Mouse (Mus musculus) left cerebral cortex, postnatal 14 days (tissue): ENCODE measurements at regions not wholly inside any gene's neighbourhood (a gene's known extent, or its start where the extent isn't known, plus 50 kb on each side); places are given as distances from the start of the nearest gene placed in this dataset.
A peak's percentile ranks its signal among the peaks of the same experiment; 100 is the strongest.

ENCODE experiments used
- DNase-seq, 2 experiments: peaks; one replicate each; pipeline ENCODE4 v3.0.0; 2021 to 2022; ENCODE audit warnings: low spot score in 2 of 2, mixed read lengths in 1 of 2
- intact Hi-C: fragments of 180-260 bp; cut with DNase I; formaldehyde crosslinking; loops from one replicate; pipeline ENCODE4 v1.15.1; 2025

- intact Hi-C loops, result no loop called here
- no peak for DNase-seq
These were observed 151.3 kb downstream of the Chic2 start for GRCm38 (mm10) chr5:74893276-74893675.

GRCm38 (mm10) chr5:74891541-74891940 is 153.0 kb downstream of the Chic2 start:
- intact Hi-C loops, result no loop called here
- DNase-seq, result no peak

- intact Hi-C loops, result no loop called here
- no peak for DNase-seq
These were observed 155.6 kb downstream of the Chic2 start for GRCm38 (mm10) chr5:74888934-74889333.

GRCm38 (mm10) chr5:74885958-74886357 is 158.6 kb downstream of the Chic2 start:
- DNase-seq, result no peak
- intact Hi-C loops, result no loop called here

GRCm38 (mm10) chr5:74882563-74882962 is 162.0 kb downstream of the Chic2 start:
- no peak for DNase-seq
- intact Hi-C loops, result no loop called here

- DNase-seq, result no peak
- intact Hi-C loops, result no loop called here
These were observed 163.8 kb downstream of the Chic2 start for GRCm38 (mm10) chr5:74880669-74881226.

- intact Hi-C loops, result no loop called here
These were observed 164.5 kb downstream of the Chic2 start for GRCm38 (mm10) chr5:74880048-74880437.

GRCm38 (mm10) chr5:74879098-74880047 is 165.2 kb downstream of the Chic2 start:
- intact Hi-C loops, result no loop called here

More at GRCm38 (mm10) chr5:74880048-74880437, 164.5 kb downstream of the Chic2 start:
- DNase-seq, result no peak

GRCm38 (mm10) chr5:74877595-74877994 is 167.0 kb downstream of the Chic2 start:
- no peak for DNase-seq
- intact Hi-C loops, result no loop called here

More at GRCm38 (mm10) chr5:74879098-74880047, 165.2 kb downstream of the Chic2 start:
- no peak for DNase-seq

- DNase-seq, result no peak
- intact Hi-C loops, result no loop called here
These were observed 167.4 kb downstream of the Chic2 start for GRCm38 (mm10) chr5:74877185-74877584.

- intact Hi-C loops, result no loop called here
- no peak for DNase-seq
These were observed 169.9 kb downstream of the Chic2 start for GRCm38 (mm10) chr5:74874691-74875090.

GRCm38 (mm10) chr5:74870615-74871014 is 167.9 kb upstream of the Lnx1 start:
- no peak for DNase-seq
- intact Hi-C loops, result no loop called here

- intact Hi-C loops, result no loop called here
- DNase-seq, result no peak
These were observed 164.5 kb upstream of the Lnx1 start for GRCm38 (mm10) chr5:74867113-74867785.

- intact Hi-C loops, result no loop called here
- DNase-seq, result no peak
These were observed 164.0 kb upstream of the Lnx1 start for GRCm38 (mm10) chr5:74866697-74867096.

GRCm38 (mm10) chr5:74865446-74865845 is 162.7 kb upstream of the Lnx1 start:
- intact Hi-C loops, result no loop called here
- DNase-seq, result no peak

GRCm38 (mm10) chr5:74864540-74865157 is 161.9 kb upstream of the Lnx1 start:
- no peak for DNase-seq
- intact Hi-C loops, result no loop called here

GRCm38 (mm10) chr5:74861297-74861696 is 158.6 kb upstream of the Lnx1 start:
- intact Hi-C loops, result no loop called here
- no peak for DNase-seq

- DNase-seq, result no peak
- intact Hi-C loops, result no loop called here
These were observed 155.1 kb upstream of the Lnx1 start for GRCm38 (mm10) chr5:74857861-74858260.

- DNase-seq, result peak; percentile 48 to 76
- intact Hi-C loops, result no loop called here
These were observed 154.4 kb upstream of the Lnx1 start for GRCm38 (mm10) chr5:74857161-74857560.

- intact Hi-C loops, result no loop called here
These were observed 145.1 kb upstream of the Lnx1 start for GRCm38 (mm10) chr5:74847824-74848223.

More at GRCm38 (mm10) chr5:74847824-74848223, 145.1 kb upstream of the Lnx1 start:
- no peak for DNase-seq
